In genomic region chr4:155893212-155893690, GRCm38 (mm10) we compare ENCODE assay signal across 7 mouse cellular contexts. TPM values are rescaled to one million over a fixed set of nuclear protein-coding genes. Genes with fewer than 3 reads are reported as not detected.
DNase-seq lines count a peak whose midpoint lies in the region; ATAC-seq lines count a peak whose summit lies in the region.

No protein-coding gene starts in this region.

- peak overlapping the region; percentile 83 for H3K9ac ChIP-seq in embryonic facial prominence, embryonic 11.5 days (replicated peaks; ENCODE audit: low read length)
- H3K9ac ChIP-seq in heart, embryonic 13.5 days: peak overlapping the region; percentile 93
- peak overlapping the region; percentile 85 for H3K9ac ChIP-seq in liver, embryonic 12.5 days
- peak overlapping the region; percentile 95; the same call in 1 of the 2 replicates for H3K9ac ChIP-seq in stomach, embryonic 16.5 days (ENCODE audit: low read length)

- peak overlapping the region; percentile 86 for H3K4me3 ChIP-seq in embryonic facial prominence, embryonic 11.5 days (ENCODE audit: low read depth, low read length)
- H3K4me3 ChIP-seq in heart, embryonic 13.5 days: peak overlapping the region; percentile 92
- peak overlapping the region; percentile 79 for H3K4me3 ChIP-seq in liver, embryonic 12.5 days
- H3K4me3 ChIP-seq in stomach, embryonic 16.5 days (replicated peaks; ENCODE audit: low read length): peak overlapping the region; percentile 91

- DNase-seq in left cerebral cortex, adult 18-20 months (ENCODE audit: low spot score in 2 of 2): peak; percentile 0 to 1
- DNase-seq in left cerebral cortex, postnatal 36 days (ENCODE audit: low spot score in 2 of 2): no peak
- DNase-seq in embryonic facial prominence, embryonic 11.5 days (ENCODE audit: low spot score): no peak
- no peak for DNase-seq in yolk sac, embryonic 10.5 days (ENCODE audit: low spot score)

- 72% methylated on average over 8 of the region's 8 CpGs for WGBS in embryonic facial prominence, embryonic 11.5 days
- 70% methylated on average over 8 of the region's 8 CpGs for WGBS in heart, embryonic 13.5 days
- 65% methylated on average over 8 of the region's 8 CpGs for WGBS in liver, embryonic 12.5 days (ENCODE audit: insufficient replicate concordance)
- 69% methylated on average over 8 of the region's 8 CpGs for WGBS in stomach, embryonic 16.5 days

- no peaks in the 10 kb centered on the region for H3K27me3 ChIP-seq in embryonic facial prominence, embryonic 11.5 days (ENCODE audit: control insufficient read depth, insufficient read depth, low read length)
- no peaks in the 10 kb centered on the region for H3K27me3 ChIP-seq in heart, embryonic 13.5 days (replicated peaks)
- H3K27me3 ChIP-seq in liver, embryonic 12.5 days (replicated peaks): no peaks in the 10 kb centered on the region
- no peaks in the 10 kb centered on the region for H3K27me3 ChIP-seq in stomach, embryonic 16.5 days (ENCODE audit: control insufficient read depth, insufficient read depth, low read length)

- ATAC-seq in embryonic facial prominence, embryonic 11.5 days (replicated peaks; ENCODE audit: insufficient number of reproducible peaks, low FRiP score, low TSS enrichment, low read depth): no peak
- ATAC-seq in heart, embryonic 13.5 days (ENCODE audit: extremely low read depth, insufficient number of reproducible peaks, low FRiP score, low TSS enrichment): no peak
- no peak for ATAC-seq in liver, embryonic 12.5 days
- no peak for ATAC-seq in stomach, embryonic 16.5 days (ENCODE audit: insufficient read depth, low FRiP score)

- no peaks in the 10 kb centered on the region for H3K9me3 ChIP-seq in embryonic facial prominence, embryonic 11.5 days (replicated peaks; ENCODE audit: control insufficient read depth, low read length)
- H3K9me3 ChIP-seq in heart, embryonic 13.5 days: no peaks in the 10 kb centered on the region
- no peaks in the 10 kb centered on the region for H3K9me3 ChIP-seq in liver, embryonic 12.5 days (replicated peaks)
- H3K9me3 ChIP-seq in stomach, embryonic 16.5 days (replicated peaks; ENCODE audit: control insufficient read depth, low read length): no peaks in the 10 kb centered on the region

- H3K4me2 ChIP-seq in embryonic facial prominence, embryonic 11.5 days (ENCODE audit: low read depth, low read length): peak overlapping the region; percentile 97
- peak overlapping the region; percentile 91 for H3K4me2 ChIP-seq in heart, embryonic 13.5 days
- H3K4me2 ChIP-seq in liver, embryonic 12.5 days: peak overlapping the region; percentile 100
- H3K4me2 ChIP-seq in stomach, embryonic 16.5 days (ENCODE audit: low read depth, low read length): peak overlapping the region; percentile 96

- H3K36me3 ChIP-seq in embryonic facial prominence, embryonic 11.5 days (replicated peaks; ENCODE audit: control insufficient read depth, insufficient read depth, low read depth, low read length): peaks cover 1% of the 10 kb centered on the region
- H3K36me3 ChIP-seq in heart, embryonic 13.5 days: peaks cover 39% of the 10 kb centered on the region
- peaks cover 47% of the 10 kb centered on the region for H3K36me3 ChIP-seq in liver, embryonic 12.5 days
- peaks cover 7% of the 10 kb centered on the region; the same call in 1 of the 2 replicates for H3K36me3 ChIP-seq in stomach, embryonic 16.5 days (ENCODE audit: control insufficient read depth, insufficient read depth, low read length)

- no peak overlapping the region for H3K27ac ChIP-seq in embryonic facial prominence, embryonic 11.5 days (replicated peaks; ENCODE audit: low read depth, low read length)
- no peak overlapping the region for H3K27ac ChIP-seq in heart, embryonic 13.5 days (replicated peaks)
- peak overlapping the region; percentile 92 for H3K27ac ChIP-seq in liver, embryonic 12.5 days
- peak overlapping the region; percentile 76; the same call in 1 of the 2 replicates for H3K27ac ChIP-seq in stomach, embryonic 16.5 days (ENCODE audit: low read length)

- intact Hi-C loops in left cerebral cortex, postnatal 36 days (cut with DNase I): loop anchor here (2.0 kb wide), 1 partner anchor 24 kb away; the partner anchor contains the start of genes Cptp and Ints11

- peaks cover 4% of the 10 kb centered on the region for H3K4me1 ChIP-seq in embryonic facial prominence, embryonic 11.5 days (ENCODE audit: control insufficient read depth, insufficient read depth, low read length)
- peaks cover 45% of the 10 kb centered on the region for H3K4me1 ChIP-seq in heart, embryonic 13.5 days
- H3K4me1 ChIP-seq in liver, embryonic 12.5 days: peaks cover 49% of the 10 kb centered on the region
- peaks cover 34% of the 10 kb centered on the region for H3K4me1 ChIP-seq in stomach, embryonic 16.5 days (ENCODE audit: control insufficient read depth, insufficient read depth, low read length)

RNA-seq across cellular contexts. Expression of gene Acap3, which starts 1.6 kb away (rescaled TPM):
- total RNA-seq in left cerebral cortex, adult 18-20 months (2021): 100 to 1,000 TPM; 124 to 128 TPM
- 100 to 1,000 TPM; 137 to 150 TPM for total RNA-seq in left cerebral cortex, postnatal 36 days (2021)
- polyA plus RNA-seq in embryonic facial prominence, embryonic 11.5 days (2014; fragmentation: Nextera tagmentation; extraction: Ambion mirVana): 18.6 and 21.2 TPM in 2 replicates
- 8.8 and 10.4 TPM in 2 replicates for polyA plus RNA-seq in heart, embryonic 13.5 days (2015; fragmentation: Nextera tagmentation; extraction: Ambion mirVana)
- polyA plus RNA-seq in liver, embryonic 12.5 days (2016; fragmentation: Nextera tagmentation; extraction: Ambion mirVana): 13.4 and 13.6 TPM in 2 replicates
- 18.0 and 24.0 TPM in 2 replicates for polyA plus RNA-seq in stomach, embryonic 16.5 days (2015; fragmentation: Nextera tagmentation; extraction: Ambion mirVana)

RNA-seq across cellular contexts. Expression of gene Pusl1, which starts 1.7 kb away (rescaled TPM):
- total RNA-seq in left cerebral cortex, adult 18-20 months (2021): 10 to 100 TPM; 54.9 to 58.6 TPM
- 10 to 100 TPM; 56.3 to 67.4 TPM for total RNA-seq in left cerebral cortex, postnatal 36 days (2021)
- polyA plus RNA-seq in embryonic facial prominence, embryonic 11.5 days (2014; fragmentation: Nextera tagmentation; extraction: Ambion mirVana): 35.6 and 39.3 TPM in 2 replicates
- polyA plus RNA-seq in heart, embryonic 13.5 days (2015; fragmentation: Nextera tagmentation; extraction: Ambion mirVana): 32.5 and 33.1 TPM in 2 replicates
- polyA plus RNA-seq in liver, embryonic 12.5 days (2016; fragmentation: Nextera tagmentation; extraction: Ambion mirVana): 32.7 and 33.6 TPM in 2 replicates
- 51.2 and 54.1 TPM in 2 replicates for polyA plus RNA-seq in stomach, embryonic 16.5 days (2015; fragmentation: Nextera tagmentation; extraction: Ambion mirVana)

RNA-seq across cellular contexts. Expression of gene Ints11, which starts 23.9 kb away (rescaled TPM):
- total RNA-seq in left cerebral cortex, adult 18-20 months (2021): 10 to 100 TPM; 31.7 to 33.9 TPM
- 10 to 100 TPM; 33.2 to 34.0 TPM for total RNA-seq in left cerebral cortex, postnatal 36 days (2021)
- 92.8 and 93.0 TPM in 2 replicates for polyA plus RNA-seq in embryonic facial prominence, embryonic 11.5 days (2014; fragmentation: Nextera tagmentation; extraction: Ambion mirVana)
- 36.0 and 36.4 TPM in 2 replicates for polyA plus RNA-seq in heart, embryonic 13.5 days (2015; fragmentation: Nextera tagmentation; extraction: Ambion mirVana)
- polyA plus RNA-seq in liver, embryonic 12.5 days (2016; fragmentation: Nextera tagmentation; extraction: Ambion mirVana): 50.0 and 51.4 TPM in 2 replicates
- 61.2 and 63.9 TPM in 2 replicates for polyA plus RNA-seq in stomach, embryonic 16.5 days (2015; fragmentation: Nextera tagmentation; extraction: Ambion mirVana)

RNA-seq across cellular contexts. Expression of gene Cptp, which starts 24.0 kb away (rescaled TPM):
- total RNA-seq in left cerebral cortex, adult 18-20 months (2021): 10 to 100 TPM; 23.1 to 33.8 TPM
- 10 to 100 TPM; 31.2 to 35.2 TPM for total RNA-seq in left cerebral cortex, postnatal 36 days (2021)
- 18.3 and 21.1 TPM in 2 replicates for polyA plus RNA-seq in embryonic facial prominence, embryonic 11.5 days (2014; fragmentation: Nextera tagmentation; extraction: Ambion mirVana)
- 9.1 and 9.8 TPM in 2 replicates for polyA plus RNA-seq in heart, embryonic 13.5 days (2015; fragmentation: Nextera tagmentation; extraction: Ambion mirVana)
- 10.3 and 10.8 TPM in 2 replicates for polyA plus RNA-seq in liver, embryonic 12.5 days (2016; fragmentation: Nextera tagmentation; extraction: Ambion mirVana)
- polyA plus RNA-seq in stomach, embryonic 16.5 days (2015; fragmentation: Nextera tagmentation; extraction: Ambion mirVana): 19.4 and 23.0 TPM in 2 replicates

RNA-seq across cellular contexts. Expression of gene Tas1r3, which starts 30.1 kb away (rescaled TPM):
- under 1 TPM; 0.23 TPM for total RNA-seq in left cerebral cortex, adult 18-20 months (2021)
- under 1 TPM; 0.11 to 0.15 TPM for total RNA-seq in left cerebral cortex, postnatal 36 days (2021)
- 0.15 and 0.27 TPM in 2 replicates for polyA plus RNA-seq in embryonic facial prominence, embryonic 11.5 days (2014; fragmentation: Nextera tagmentation; extraction: Ambion mirVana)
- 0.09 and 0.11 TPM in 2 replicates for polyA plus RNA-seq in heart, embryonic 13.5 days (2015; fragmentation: Nextera tagmentation; extraction: Ambion mirVana)
- 0.07 and 0.11 TPM in 2 replicates for polyA plus RNA-seq in liver, embryonic 12.5 days (2016; fragmentation: Nextera tagmentation; extraction: Ambion mirVana)
- 0.32 and 0.35 TPM in 2 replicates for polyA plus RNA-seq in stomach, embryonic 16.5 days (2015; fragmentation: Nextera tagmentation; extraction: Ambion mirVana)

Comparison
In these comparisons a context has a peak if more than half of its experiments do, and no peak if none do; other contexts are left out.
1. DNase-seq: peak in left cerebral cortex, adult 18-20 months (2 of 2); none in left cerebral cortex, postnatal 36 days (0 of 2), embryonic facial prominence, embryonic 11.5 days (single experiment) and yolk sac, embryonic 10.5 days (single experiment).
2. H3K27ac ChIP-seq: peak in liver, embryonic 12.5 days (single experiment) and stomach, embryonic 16.5 days (single experiment); none in embryonic facial prominence, embryonic 11.5 days (single experiment) and heart, embryonic 13.5 days (single experiment).
3. Peak in every context shown above with its lines, with median percentiles within 50 percentile points of each other: H3K4me2 ChIP-seq, H3K4me3 ChIP-seq and H3K9ac ChIP-seq.